Mouse (Mus musculus): ENCODE data around the gene Gif.

GRCm38 (mm10) chr19:11725915-11726314, 21.4 kb upstream of the Gif start:
- TF ChIP-seq POLR2A (IDR thresholded peaks at IDR 0.05; ENCODE audit: extremely low read depth, insufficient read depth, low read length) (no peak), CTCF (IDR thresholded peaks at IDR 0.05; ENCODE audit: low read depth, low read length) (no peak)

Data from liver, adult 2 months (tissue).